Mouse (Mus musculus): ENCODE measurements at regions not wholly inside any gene's neighbourhood (a gene's known extent, or its start where the extent isn't known, plus 50 kb on each side); places are given as distances from the start of the nearest gene placed in this dataset.

DNA sequence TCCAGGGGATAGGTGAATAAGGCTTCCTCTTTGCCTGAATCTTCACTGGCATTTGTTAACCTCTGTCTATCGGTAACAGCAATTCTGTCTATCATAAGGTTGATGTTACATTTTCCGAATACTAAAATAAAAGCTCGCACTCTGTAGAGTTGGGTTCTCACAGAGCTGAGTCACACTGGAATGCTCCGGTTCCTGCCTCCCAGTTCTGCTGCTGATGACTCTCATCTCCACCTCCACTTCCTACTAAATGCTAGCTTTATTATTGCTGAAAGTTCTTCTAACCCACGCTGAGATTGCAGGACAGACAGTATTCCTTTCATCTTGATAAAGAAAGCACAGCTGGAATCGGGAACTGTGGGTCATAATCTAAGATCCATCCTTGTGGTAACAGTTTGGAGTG is 65.5 kb upstream of the Ssr3 start:
- no peak for DNase-seq (ENCODE audit: low read depth, low spot score)
- Histone ChIP-seq H3K27me3 (ENCODE audit: control insufficient read depth in 1 of 2, insufficient read depth in 2 of 2, low read length in 2 of 2) (peaks cover 5 to 6% of the 10 kb centered on the region in 2 experiments; a peak in 3 of 4 replicates), H3K9me3 (replicated peaks; ENCODE audit: insufficient read depth, low read length) (no peaks in the 10 kb centered on the region), H3K9ac (ENCODE audit: control insufficient read depth, low read depth, low read length, poor library complexity, severe bottlenecking) (no peak overlapping the region), H3K27ac (ENCODE audit: control insufficient read depth, low read depth, low read length) (no peak overlapping the region), H3K4me3 (ENCODE audit: control insufficient read depth in 1 of 2, insufficient read depth in 1 of 2, low read depth in 2 of 2, low read length in 2 of 2) (no peak overlapping the region), H3K36me3 (ENCODE audit: control insufficient read depth in 1 of 2, insufficient read depth in 2 of 2, low read length in 2 of 2) (no peaks in the 10 kb centered on the region), H3K79me2 (ENCODE audit: control insufficient read depth, insufficient read depth, low read length, poor library complexity) (no peaks in the 10 kb centered on the region), H3K4me1 (ENCODE audit: control insufficient read depth in 1 of 2, insufficient read depth in 2 of 2, low read length in 2 of 2) (peaks cover 0 to 2% of the 10 kb centered on the region in 2 experiments; a peak in 1 of 4 replicates)
- TF ChIP-seq USF1 (IDR thresholded peaks at IDR 0.05; ENCODE audit: low read depth, low read length) (no peak), MXI1 (IDR thresholded peaks at IDR 0.05; ENCODE audit: low read depth, low read length) (no peak), NRF1 (IDR thresholded peaks at IDR 0.05; ENCODE audit: insufficient read depth, low read depth, low read length, poor library complexity, severe bottlenecking) (no peak), MYC (IDR thresholded peaks at IDR 0.05; ENCODE audit: low read depth, low read length) (no peak), USF2 (IDR thresholded peaks at IDR 0.05; ENCODE audit: borderline replicate concordance in 1 of 2, insufficient read depth in 1 of 2, low read depth in 1 of 2, low read length in 2 of 2) (no peak), ELF1 (IDR thresholded peaks at IDR 0.05; ENCODE audit: low read depth, low read length) (no peak), RCOR1 (IDR thresholded peaks at IDR 0.05; ENCODE audit: low read depth, low read length) (no peak)

DNA sequence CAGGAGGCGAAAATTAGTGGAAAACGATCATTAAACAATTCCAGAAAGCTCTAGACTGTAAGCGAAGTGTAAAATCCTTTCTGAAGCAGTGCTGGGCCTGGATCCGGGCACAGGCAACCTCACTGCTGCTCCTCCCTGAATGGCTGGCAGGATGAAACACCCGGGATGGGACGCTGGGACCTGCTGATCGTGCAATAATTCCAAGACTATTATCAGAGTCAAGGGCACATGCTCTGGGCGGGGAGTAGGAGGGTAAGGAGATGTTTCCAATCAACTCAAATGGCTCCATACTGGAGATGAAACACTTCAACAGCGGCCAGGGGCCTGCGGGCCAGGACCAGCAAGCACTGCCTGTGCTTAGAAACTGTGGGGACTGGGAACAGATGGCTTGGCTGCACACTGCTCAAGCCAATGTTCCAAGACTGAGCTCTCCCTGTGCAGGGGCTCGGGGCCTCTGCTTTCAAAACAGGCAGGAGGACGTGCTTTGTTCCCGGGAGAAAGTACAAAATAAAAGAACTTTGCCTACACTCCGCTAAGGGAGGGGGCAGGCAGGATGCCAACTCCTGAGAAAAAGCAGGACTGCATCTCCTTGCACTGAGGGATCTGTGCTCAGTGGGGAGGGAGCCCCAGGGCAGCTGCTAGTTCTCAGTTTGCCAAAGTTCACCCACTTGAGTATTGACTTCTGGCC is 63.3 kb upstream of the Ssr3 start:
- Histone ChIP-seq H3K27ac (ENCODE audit: control insufficient read depth, low read depth, low read length) (no peak overlapping the region), H3K4me3 (ENCODE audit: control insufficient read depth in 1 of 2, insufficient read depth in 1 of 2, low read depth in 2 of 2, low read length in 2 of 2) (no peak overlapping the region), H3K4me1 (ENCODE audit: control insufficient read depth in 1 of 2, insufficient read depth in 2 of 2, low read length in 2 of 2) (peaks cover 0 to 5% of the 10 kb centered on the region in 2 experiments; a peak in 2 of 4 replicates), H3K9me3 (replicated peaks; ENCODE audit: insufficient read depth, low read length) (no peaks in the 10 kb centered on the region), H3K36me3 (ENCODE audit: control insufficient read depth in 1 of 2, insufficient read depth in 2 of 2, low read length in 2 of 2) (no peaks in the 10 kb centered on the region; a peak in 1 of 4 replicates), H3K79me2 (ENCODE audit: control insufficient read depth, insufficient read depth, low read length, poor library complexity) (no peaks in the 10 kb centered on the region), H3K27me3 (ENCODE audit: control insufficient read depth in 1 of 2, insufficient read depth in 2 of 2, low read length in 2 of 2) (peaks cover 0 to 3% of the 10 kb centered on the region in 2 experiments; a peak in 1 of 4 replicates), H3K9ac (ENCODE audit: control insufficient read depth, low read depth, low read length, poor library complexity, severe bottlenecking) (no peak overlapping the region)
- TF ChIP-seq SIN3A (IDR thresholded peaks at IDR 0.05; ENCODE audit: low read length) (no peak), CTCF (IDR thresholded peaks at IDR 0.05 in 2 of 3, conservative IDR thresholded peaks at IDR 0.05 in 1 of 3; ENCODE audit: control insufficient read depth in 1 of 3, insufficient read depth in 1 of 3, low read depth in 2 of 3, low read length in 3 of 3, poor library complexity in 1 of 3, severe bottlenecking in 1 of 3) (no peak), CHD2 (IDR thresholded peaks at IDR 0.05; ENCODE audit: low read length) (no peak), MAZ (IDR thresholded peaks at IDR 0.05; ENCODE audit: low read depth, low read length) (no peak), POLR2A (IDR thresholded peaks at IDR 0.05; ENCODE audit: control insufficient read depth in 1 of 2, insufficient read depth in 1 of 2, low read depth in 1 of 2, low read length in 2 of 2, poor library complexity in 1 of 2) (no peak), MYB (IDR thresholded peaks at IDR 0.05; ENCODE audit: low read depth, low read length) (no peak), ZKSCAN1 (IDR thresholded peaks at IDR 0.05; ENCODE audit: low read depth, low read length) (no peak), CHD1 (IDR thresholded peaks at IDR 0.05; ENCODE audit: low read depth, low read length) (no peak), MEF2A (IDR thresholded peaks at IDR 0.05; ENCODE audit: extremely low read depth, insufficient replicate concordance, low read depth, low read length, poor library complexity, severe bottlenecking) (no peak), TBP (IDR thresholded peaks at IDR 0.05; ENCODE audit: low read depth, low read length) (no peak), TCF12 (IDR thresholded peaks at IDR 0.05; ENCODE audit: low read depth, low read length) (no peak)
- DNase-seq (ENCODE audit: low read depth, low spot score): no peak

All from MEL (cell line).